Mouse (Mus musculus): ENCODE measurements around the gene Gbgt1.

- TF ChIP-seq POLR2A (IDR thresholded peaks at IDR 0.05; ENCODE audit: insufficient read length, low read depth) (no peak), USF1 (IDR thresholded peaks at IDR 0.05; ENCODE audit: low read depth) (no peak), REST (IDR thresholded peaks at IDR 0.05; ENCODE audit: insufficient read depth, insufficient read length) (no peak), CEBPB (IDR thresholded peaks at IDR 0.05; ENCODE audit: insufficient read depth, poor library complexity, severe bottlenecking) (no peak), MYOG (IDR thresholded peaks at IDR 0.05; ENCODE audit: control insufficient read depth in 1 of 3, insufficient read depth in 1 of 3, insufficient read length in 2 of 3, low read depth in 2 of 3) (no peak), MAX (IDR thresholded peaks at IDR 0.05; ENCODE audit: low read depth) (no peak)
Observed at GRCm38 (mm10) chr2:28456616-28457015, 40.1 kb upstream of the Gbgt1 start.
